Mouse (Mus musculus) C2C12 (cell line): ENCODE measurements around the gene Cdc16. TPM values are rescaled to one million over a fixed set of nuclear protein-coding genes. Genes with fewer than 3 reads are reported as not detected.

Source experiments
- H3K27me3 ChIP-seq: one replicate; pipeline ENCODE4 v1.6.1; 2011; ENCODE audit not compliant: control insufficient read depth, insufficient read depth, insufficient read length
- H3K36me3 ChIP-seq: one replicate; pipeline ENCODE4 v1.6.1; 2011; ENCODE audit not compliant: control insufficient read depth, insufficient read depth
- H3K4me3 ChIP-seq: one replicate; pipeline ENCODE4 v1.5.1; 2011; ENCODE audit warnings: mild to moderate bottlenecking, control low read depth; ENCODE audit not compliant: poor library complexity, insufficient read depth, severe bottlenecking
- H3K79me2 ChIP-seq: one replicate; pipeline ENCODE4 v1.6.1; 2011; ENCODE audit not compliant: control insufficient read depth, insufficient read depth
- H3K79me3 ChIP-seq: one replicate; pipeline ENCODE4 v1.6.1; 2011; ENCODE audit warnings: low read depth, control low read depth
- H3ac ChIP-seq: one replicate; pipeline ENCODE3; 2011; ENCODE audit warnings: low read depth; ENCODE audit not compliant: control insufficient read depth, insufficient read length
- CEBPB ChIP-seq: IDR thresholded peaks from one replicate; pipeline ENCODE4 v1.6.1; 2011; ENCODE audit warnings: low read depth, mild to moderate bottlenecking, control low read depth, moderate library complexity
- CTCF ChIP-seq: IDR thresholded peaks from one replicate; pipeline ENCODE4 v1.5.1; 2011; ENCODE audit not compliant: control insufficient read depth, insufficient read depth, insufficient read length
- FOSL1 ChIP-seq: IDR thresholded peaks from one replicate; pipeline ENCODE4 v1.8.0; 2011; ENCODE audit warnings: mild to moderate bottlenecking, low read length; ENCODE audit not compliant: poor library complexity, insufficient read depth, severe bottlenecking
- MAX ChIP-seq: IDR thresholded peaks from one replicate; pipeline ENCODE4 v1.6.1; 2011; ENCODE audit warnings: mild to moderate bottlenecking, control low read depth
- MYOD1 ChIP-seq: IDR thresholded peaks from one replicate; pipeline ENCODE4 v1.6.1; 2011; ENCODE audit warnings: low read depth; ENCODE audit not compliant: control insufficient read depth, insufficient read length
- MYOG ChIP-seq: IDR thresholded peaks from one replicate; pipeline ENCODE4 v1.6.1; 2011; ENCODE audit not compliant: control insufficient read depth, insufficient read length; ENCODE audit errors: extremely low read depth
- USF1 ChIP-seq: IDR thresholded peaks from one replicate; pipeline ENCODE4 v1.6.1; 2011; ENCODE audit warnings: low read depth, mild to moderate bottlenecking, control low read depth, moderate library complexity
- polyA plus RNA-seq: library from polyadenylated mRNA; unstranded; fragments of >200 nt; fragmentation: generic; extraction: Trizol; gene quantifications from one replicate; pipeline ENCODE4 v1.2.1, GENCODE M21; 2012; ENCODE audit warnings: missing spikeins

The Cdc16 gene
- polyA plus RNA-seq, 1 experiment = 64.0 TPM

DNA sequence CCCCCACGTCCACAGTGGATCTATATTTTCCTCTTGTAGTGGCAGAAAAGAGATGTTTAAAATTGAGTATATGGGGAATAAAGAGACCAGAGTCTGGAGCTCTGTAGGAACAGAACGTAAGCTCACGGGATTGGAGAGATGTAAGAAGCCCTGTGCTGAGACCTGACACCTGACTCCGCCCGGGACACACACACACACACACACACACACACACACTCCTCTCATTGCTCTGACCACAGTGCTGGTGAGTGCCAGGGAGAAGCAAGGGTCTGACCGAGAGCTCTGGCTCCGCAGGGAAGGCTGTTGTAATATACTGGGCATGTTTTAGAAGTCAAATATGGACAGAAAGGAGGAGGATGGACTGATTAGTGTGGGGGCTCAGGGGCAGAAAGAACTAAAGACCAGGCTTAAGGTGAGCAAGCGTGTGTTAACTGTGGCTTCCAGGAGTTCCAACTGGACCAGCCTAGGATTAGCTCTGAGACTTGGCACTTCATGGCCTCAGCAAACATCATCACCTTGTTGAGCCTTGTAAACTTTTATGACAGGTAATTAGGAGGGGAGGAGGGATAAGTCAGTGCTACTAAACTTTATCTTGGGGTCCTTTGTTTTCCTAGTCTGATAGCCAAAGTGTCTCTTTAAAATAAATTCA, 35.7 kb downstream of the Cdc16 start:
- Histone ChIP-seq H3K79me3 (peaks cover 1% of the 10 kb centered on the region), H3K27me3 (no peaks in the 10 kb centered on the region), H3K36me3 (peaks cover 75% of the 10 kb centered on the region), H3K4me3 (no peak overlapping the region), H3K79me2 (peaks cover 17% of the 10 kb centered on the region), H3ac (no peak overlapping the region)
- no peak for TF ChIP-seq USF1
- no peak for TF ChIP-seq FOSL1
- no peak for TF ChIP-seq CTCF
- TF ChIP-seq MYOG = no peak
- no peak for TF ChIP-seq MYOD1
- TF ChIP-seq MAX = no peak
- TF ChIP-seq CEBPB = no peak

GRCm38 (mm10) chr8:13793746-13794101, 36.2 kb downstream of the Cdc16 start:
- Histone ChIP-seq H3K27me3 (no peaks in the 10 kb centered on the region), H3ac (no peak overlapping the region), H3K4me3 (no peak overlapping the region), H3K36me3 (peaks cover 75% of the 10 kb centered on the region), H3K79me3 (peaks cover 1% of the 10 kb centered on the region), H3K79me2 (peaks cover 14% of the 10 kb centered on the region)
- TF ChIP-seq USF1 (no peak), CEBPB (no peak), MYOG (no peak), CTCF (no peak), FOSL1 (no peak), MYOD1 (no peak), MAX (no peak)

DNA sequence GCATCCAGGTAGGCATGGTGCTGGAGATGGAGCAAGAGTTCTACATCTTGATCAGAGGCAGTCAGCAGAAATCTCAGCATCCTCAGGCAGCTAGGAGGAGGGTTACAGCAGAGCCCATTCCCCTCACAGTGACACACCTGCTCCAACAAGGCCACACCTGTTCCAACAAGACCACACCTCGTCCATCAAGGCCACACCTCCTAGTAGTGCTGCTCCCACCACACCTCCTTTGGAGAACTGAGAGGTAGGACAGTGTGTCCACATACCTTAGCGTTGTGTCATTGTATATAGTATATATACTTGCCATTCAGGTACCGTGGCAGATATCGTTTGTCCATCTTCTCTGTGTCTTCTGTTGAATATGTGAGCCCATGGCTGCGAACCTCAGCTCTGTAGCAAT, 40.2 kb downstream of the Cdc16 start:
- Histone ChIP-seq H3K36me3 (peaks cover 61% of the 10 kb centered on the region), H3K27me3 (no peaks in the 10 kb centered on the region), H3K4me3 (no peak overlapping the region), H3ac (no peak overlapping the region), H3K79me3 (no peaks in the 10 kb centered on the region), H3K79me2 (no peaks in the 10 kb centered on the region)
- TF ChIP-seq CTCF (no peak), MYOG (no peak), FOSL1 (no peak), MYOD1 (no peak), USF1 (no peak), CEBPB (no peak), MAX (no peak)

DNA sequence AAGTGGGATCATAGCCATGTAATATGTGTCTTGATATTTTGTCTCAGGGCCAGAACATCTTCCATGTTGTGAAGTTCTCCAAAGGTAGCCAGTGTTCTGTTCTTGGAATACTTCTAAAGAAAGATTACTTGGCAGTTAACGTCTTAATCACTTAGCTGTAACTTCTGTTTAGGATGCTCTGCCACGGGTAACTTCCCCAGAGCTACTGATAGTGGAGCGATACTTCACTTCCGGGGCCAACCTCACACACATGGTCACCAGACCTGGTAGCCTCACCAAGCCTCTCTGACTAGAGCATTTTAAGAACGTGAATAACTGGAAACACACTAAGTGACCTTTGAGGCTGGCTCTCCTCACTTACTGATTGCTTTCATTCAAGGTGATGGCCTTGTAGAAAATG, 42.1 kb downstream of the Cdc16 start:
- H3K36me3 ChIP-seq = peaks cover 43% of the 10 kb centered on the region
- no peak overlapping the region for H3ac ChIP-seq
- no peak overlapping the region for H3K4me3 ChIP-seq
- no peaks in the 10 kb centered on the region for H3K79me3 ChIP-seq
- H3K79me2 ChIP-seq = no peaks in the 10 kb centered on the region
- H3K27me3 ChIP-seq = no peaks in the 10 kb centered on the region
- TF ChIP-seq FOSL1 (no peak), MAX (no peak), CTCF (no peak), MYOD1 (no peak), USF1 (no peak), MYOG (no peak), CEBPB (no peak)

- TF ChIP-seq FOSL1 (no peak), MAX (no peak), MYOD1 (no peak), USF1 (no peak), CEBPB (no peak), MYOG (no peak), CTCF (no peak)
- Histone ChIP-seq H3K36me3 (no peaks in the 10 kb centered on the region), H3K27me3 (peaks cover 5% of the 10 kb centered on the region), H3K4me3 (no peak overlapping the region), H3ac (no peak overlapping the region), H3K79me3 (no peaks in the 10 kb centered on the region), H3K79me2 (no peaks in the 10 kb centered on the region)
Observed at GRCm38 (mm10) chr8:13828598-13829172, 71.2 kb downstream of the Cdc16 start.

Other genes with a start within 250 kb of the Cdc16 start
- gene 1700029H14Rik, start 195.2 kb upstream of the Cdc16 start, polyA plus RNA-seq = not detected
- gene Rasa3, start 80.1 kb upstream of the Cdc16 start, polyA plus RNA-seq = 67.0 TPM
- not detected for gene Cfap97d2, start 51.8 kb upstream of the Cdc16 start, polyA plus RNA-seq
- 28.0 TPM for gene Upf3a, start 27.9 kb downstream of the Cdc16 start, polyA plus RNA-seq
- not detected for gene AF366264, start 80.7 kb downstream of the Cdc16 start, polyA plus RNA-seq
- gene Champ1, start 112.0 kb downstream of the Cdc16 start, polyA plus RNA-seq = 15.1 TPM
- gene Coprs, start 132.6 kb downstream of the Cdc16 start, polyA plus RNA-seq = 38.7 TPM